Mouse (Mus musculus): ENCODE data around the gene Dync1li1. TPM values are rescaled to one million over a fixed set of nuclear protein-coding genes. Genes with fewer than 3 reads are reported as not detected.

Dync1li1 gene
- polyA plus RNA-seq, 1 experiment from 2014 or later = 84.0 TPM

GRCm38 (mm10) chr9:114669011-114669410, 19.6 kb upstream of the Dync1li1 start:
- Histone ChIP-seq H3K27ac (ENCODE audit: low read depth, low read length) (no peak overlapping the region), H3K9me3 (ENCODE audit: control insufficient read depth, low read length) (no peaks in the 10 kb centered on the region), H3K4me2 (ENCODE audit: low read depth, low read length, severe bottlenecking) (no peak overlapping the region), H3K4me1 (replicated peaks; ENCODE audit: control insufficient read depth, insufficient read depth, low read length) (peaks cover 4% of the 10 kb centered on the region; the same call in 1 of the 2 replicates), H3K36me3 (ENCODE audit: control insufficient read depth, insufficient read depth, low read length) (no peaks in the 10 kb centered on the region), H3K9ac (ENCODE audit: low read length) (no peak overlapping the region), H3K4me3 (ENCODE audit: low read depth, low read length) (no peak overlapping the region), H3K27me3 (ENCODE audit: control insufficient read depth, insufficient read depth, low read length) (no peaks in the 10 kb centered on the region)
- ATAC-seq (replicated peaks; ENCODE audit: low FRiP score) (no peak), DNase-seq (ENCODE audit: low spot score) (no peak)
- 79% methylated on average over 5 of the region's 5 CpGs for WGBS

- Histone ChIP-seq H3K9ac (ENCODE audit: low read length) (no peak overlapping the region), H3K36me3 (ENCODE audit: control insufficient read depth, insufficient read depth, low read length) (no peaks in the 10 kb centered on the region), H3K4me3 (ENCODE audit: low read depth, low read length) (no peak overlapping the region), H3K27me3 (ENCODE audit: control insufficient read depth, insufficient read depth, low read length) (no peaks in the 10 kb centered on the region), H3K4me1 (replicated peaks; ENCODE audit: control insufficient read depth, insufficient read depth, low read length) (peaks cover 4% of the 10 kb centered on the region; the same call in 1 of the 2 replicates), H3K27ac (ENCODE audit: low read depth, low read length) (no peak overlapping the region), H3K9me3 (ENCODE audit: control insufficient read depth, low read length) (no peaks in the 10 kb centered on the region), H3K4me2 (ENCODE audit: low read depth, low read length, severe bottlenecking) (no peak overlapping the region)
- ATAC-seq (replicated peaks; ENCODE audit: low FRiP score) (no peak), DNase-seq (ENCODE audit: low spot score) (no peak)
- 71% methylated on average over 1 of the region's 1 CpGs for WGBS
Measured at GRCm38 (mm10) chr9:114671946-114672345, 16.6 kb upstream of the Dync1li1 start.

GRCm38 (mm10) chr9:114672703-114673561, 15.7 kb upstream of the Dync1li1 start:
- peak overlapping the region; percentile 26 for H3K4me3 ChIP-seq (ENCODE audit: low read depth, low read length)
- H3K27ac ChIP-seq (ENCODE audit: low read depth, low read length) = 0 out of 2 replicates have a peak overlapping the region, but pooled peaks have one; percentile 25
- no peaks in the 10 kb centered on the region for H3K36me3 ChIP-seq (ENCODE audit: control insufficient read depth, insufficient read depth, low read length)
- DNase-seq (ENCODE audit: low spot score) = peak; percentile 57
- peak overlapping the region; percentile 55 for H3K9ac ChIP-seq (ENCODE audit: low read length)
- peak overlapping the region; percentile 58 for H3K4me2 ChIP-seq (ENCODE audit: low read depth, low read length, severe bottlenecking)
- H3K9me3 ChIP-seq (ENCODE audit: control insufficient read depth, low read length) = no peaks in the 10 kb centered on the region
- H3K27me3 ChIP-seq (ENCODE audit: control insufficient read depth, insufficient read depth, low read length) = no peaks in the 10 kb centered on the region
- H3K4me1 ChIP-seq (replicated peaks; ENCODE audit: control insufficient read depth, insufficient read depth, low read length) = peaks cover 4% of the 10 kb centered on the region; the same call in 1 of the 2 replicates
- 5% methylated on average over 24 of the region's 24 CpGs for WGBS
- peak; percentile 65 for ATAC-seq (replicated peaks; ENCODE audit: low FRiP score)

- Histone ChIP-seq H3K4me1 (replicated peaks; ENCODE audit: control insufficient read depth, insufficient read depth, low read length) (peaks cover 4% of the 10 kb centered on the region; the same call in 1 of the 2 replicates), H3K4me3 (ENCODE audit: low read depth, low read length) (no peak overlapping the region), H3K36me3 (ENCODE audit: control insufficient read depth, insufficient read depth, low read length) (no peaks in the 10 kb centered on the region), H3K9ac (ENCODE audit: low read length) (no peak overlapping the region; the same call in 1 of the 2 replicates), H3K27me3 (ENCODE audit: control insufficient read depth, insufficient read depth, low read length) (no peaks in the 10 kb centered on the region), H3K9me3 (ENCODE audit: control insufficient read depth, low read length) (no peaks in the 10 kb centered on the region), H3K27ac (ENCODE audit: low read depth, low read length) (no peak overlapping the region), H3K4me2 (ENCODE audit: low read depth, low read length, severe bottlenecking) (no peak overlapping the region)
- ATAC-seq (replicated peaks; ENCODE audit: low FRiP score) (no peak), DNase-seq (ENCODE audit: low spot score) (no peak)
- 54% methylated on average over 2 of the region's 2 CpGs for WGBS
Measured at GRCm38 (mm10) chr9:114673626-114674025, 15.0 kb upstream of the Dync1li1 start.

GRCm38 (mm10) chr9:114678576-114678975, 10.0 kb upstream of the Dync1li1 start:
- Histone ChIP-seq H3K4me1 (replicated peaks; ENCODE audit: control insufficient read depth, insufficient read depth, low read length) (no peaks in the 10 kb centered on the region), H3K9ac (ENCODE audit: low read length) (no peak overlapping the region), H3K27ac (ENCODE audit: low read depth, low read length) (no peak overlapping the region), H3K4me3 (ENCODE audit: low read depth, low read length) (no peak overlapping the region), H3K9me3 (ENCODE audit: control insufficient read depth, low read length) (no peaks in the 10 kb centered on the region), H3K27me3 (ENCODE audit: control insufficient read depth, insufficient read depth, low read length) (no peaks in the 10 kb centered on the region), H3K4me2 (ENCODE audit: low read depth, low read length, severe bottlenecking) (no peak overlapping the region), H3K36me3 (ENCODE audit: control insufficient read depth, insufficient read depth, low read length) (no peaks in the 10 kb centered on the region)
- ATAC-seq (replicated peaks; ENCODE audit: low FRiP score) = no peak
- 90% methylated on average over 5 of the region's 5 CpGs for WGBS
- DNase-seq (ENCODE audit: low spot score) = no peak

- H3K9ac ChIP-seq (ENCODE audit: low read length) = no peak overlapping the region
- 91% methylated on average over 5 of the region's 5 CpGs for WGBS
- H3K9me3 ChIP-seq (ENCODE audit: control insufficient read depth, low read length) = no peaks in the 10 kb centered on the region
- H3K4me2 ChIP-seq (ENCODE audit: low read depth, low read length, severe bottlenecking) = no peak overlapping the region
- no peak for ATAC-seq (replicated peaks; ENCODE audit: low FRiP score)
- DNase-seq (ENCODE audit: low spot score) = no peak
- H3K27ac ChIP-seq (ENCODE audit: low read depth, low read length) = no peak overlapping the region
- H3K4me3 ChIP-seq (ENCODE audit: low read depth, low read length) = no peak overlapping the region
- no peaks in the 10 kb centered on the region for H3K36me3 ChIP-seq (ENCODE audit: control insufficient read depth, insufficient read depth, low read length)
- no peaks in the 10 kb centered on the region for H3K27me3 ChIP-seq (ENCODE audit: control insufficient read depth, insufficient read depth, low read length)
- no peaks in the 10 kb centered on the region for H3K4me1 ChIP-seq (replicated peaks; ENCODE audit: control insufficient read depth, insufficient read depth, low read length)
Measured at GRCm38 (mm10) chr9:114679944-114680343, 8.6 kb upstream of the Dync1li1 start.

- Histone ChIP-seq H3K9ac (ENCODE audit: low read length) (no peak overlapping the region), H3K36me3 (ENCODE audit: control insufficient read depth, insufficient read depth, low read length) (no peaks in the 10 kb centered on the region), H3K9me3 (ENCODE audit: control insufficient read depth, low read length) (no peaks in the 10 kb centered on the region), H3K4me2 (ENCODE audit: low read depth, low read length, severe bottlenecking) (no peak overlapping the region), H3K27me3 (ENCODE audit: control insufficient read depth, insufficient read depth, low read length) (no peaks in the 10 kb centered on the region), H3K4me3 (ENCODE audit: low read depth, low read length) (no peak overlapping the region), H3K27ac (ENCODE audit: low read depth, low read length) (no peak overlapping the region), H3K4me1 (replicated peaks; ENCODE audit: control insufficient read depth, insufficient read depth, low read length) (no peaks in the 10 kb centered on the region)
- no peak for DNase-seq (ENCODE audit: low spot score)
- no peak for ATAC-seq (replicated peaks; ENCODE audit: low FRiP score)
- WGBS = 83% methylated on average over 6 of the region's 6 CpGs
Measured at GRCm38 (mm10) chr9:114680531-114680930, 8.1 kb upstream of the Dync1li1 start.

- no peak overlapping the region for H3K4me3 ChIP-seq (ENCODE audit: low read depth, low read length)
- H3K4me1 ChIP-seq (replicated peaks; ENCODE audit: control insufficient read depth, insufficient read depth, low read length) = no peaks in the 10 kb centered on the region
- H3K36me3 ChIP-seq (ENCODE audit: control insufficient read depth, insufficient read depth, low read length) = no peaks in the 10 kb centered on the region
- ATAC-seq (replicated peaks; ENCODE audit: low FRiP score) (no peak), DNase-seq (ENCODE audit: low spot score) (no peak)
- H3K27me3 ChIP-seq (ENCODE audit: control insufficient read depth, insufficient read depth, low read length) = no peaks in the 10 kb centered on the region
- H3K9me3 ChIP-seq (ENCODE audit: control insufficient read depth, low read length) = no peaks in the 10 kb centered on the region
- no peak overlapping the region for H3K9ac ChIP-seq (ENCODE audit: low read length)
- H3K27ac ChIP-seq (ENCODE audit: low read depth, low read length) = no peak overlapping the region
- WGBS = 85% methylated on average over 4 of the region's 4 CpGs
- H3K4me2 ChIP-seq (ENCODE audit: low read depth, low read length, severe bottlenecking) = no peak overlapping the region
Measured at GRCm38 (mm10) chr9:114682193-114682592, 6.4 kb upstream of the Dync1li1 start.

- ATAC-seq (replicated peaks; ENCODE audit: low FRiP score) (no peak), DNase-seq (ENCODE audit: low spot score) (no peak)
- H3K4me2 ChIP-seq (ENCODE audit: low read depth, low read length, severe bottlenecking) = no peak overlapping the region
- no peak overlapping the region for H3K9ac ChIP-seq (ENCODE audit: low read length)
- no peak overlapping the region for H3K4me3 ChIP-seq (ENCODE audit: low read depth, low read length)
- no peaks in the 10 kb centered on the region for H3K36me3 ChIP-seq (ENCODE audit: control insufficient read depth, insufficient read depth, low read length)
- no peak overlapping the region for H3K27ac ChIP-seq (ENCODE audit: low read depth, low read length)
- WGBS = 89% methylated on average over 7 of the region's 7 CpGs
- no peaks in the 10 kb centered on the region for H3K27me3 ChIP-seq (ENCODE audit: control insufficient read depth, insufficient read depth, low read length)
- H3K4me1 ChIP-seq (replicated peaks; ENCODE audit: control insufficient read depth, insufficient read depth, low read length) = peaks cover 5% of the 10 kb centered on the region; the same call in 1 of the 2 replicates
- no peaks in the 10 kb centered on the region for H3K9me3 ChIP-seq (ENCODE audit: control insufficient read depth, low read length)
Measured at GRCm38 (mm10) chr9:114686245-114686644, 2.3 kb upstream of the Dync1li1 start.
